Mouse (Mus musculus) heart, embryonic 14.5 days (tissue): Measurements from ENCODE around the gene Rdh16f1. TPM values are rescaled to one million over a fixed set of nuclear protein-coding genes. Genes with fewer than 3 reads are reported as not detected.
"Not testable (repeated sequence)": the region's sequence is repeated elsewhere in the genome, so short reads cannot be mapped to it uniquely, and the experiment has no call there.

Experiments used
- ATAC-seq: fragments of 200-750 bp; cut with Nextera tagmentation; 2 replicates; pipeline ENCODE4 v1.8.0; 2017; ENCODE audit warnings: low read depth, moderate TSS enrichment; ENCODE audit not compliant: insufficient number of reproducible peaks, insufficient read depth, low FRiP score
- H3K27ac ChIP-seq, 2 experiments: fragments of 200-500 bp in 1 of 2; fragments of 300-500 bp in 1 of 2; sonication (generic) in 1 of 2; replicated peaks in 1 of 2; 2 replicates each; pipeline ENCODE4 v1.5.1; 2012 to 2014; ENCODE audit warnings: low read depth in 2 of 2, low read length in 2 of 2, control low read depth in 1 of 2, mild to moderate bottlenecking in 1 of 2, mixed read lengths in 1 of 2; ENCODE audit not compliant: control insufficient read depth in 1 of 2, insufficient read depth in 1 of 2
- H3K27me3 ChIP-seq: fragments of 300-500 bp; sonication (generic); 2 replicates; pipeline ENCODE4 v1.6.1; 2014; ENCODE audit warnings: mild to moderate bottlenecking, low read length, control low read depth; ENCODE audit not compliant: control insufficient read depth, insufficient read depth
- H3K36me3 ChIP-seq: fragments of 300-500 bp; sonication (generic); 2 replicates; pipeline ENCODE4 v1.6.1; 2014; ENCODE audit warnings: mild to moderate bottlenecking, control low read depth, low read length, mixed read lengths; ENCODE audit not compliant: control insufficient read depth, insufficient read depth
- H3K4me1 ChIP-seq, 2 experiments: fragments of 200-500 bp in 1 of 2; fragments of 300-500 bp in 1 of 2; sonication (generic) in 1 of 2; 2 replicates each; pipeline ENCODE4 v1.6.1; 2012 to 2014; ENCODE audit warnings: low read length in 2 of 2, control low read depth in 1 of 2, mixed read lengths in 1 of 2; ENCODE audit not compliant: control insufficient read depth in 2 of 2, insufficient read depth in 2 of 2
- H3K4me2 ChIP-seq: fragments of 300-500 bp; sonication (generic); 2 replicates; pipeline ENCODE4 v1.6.1; 2014; ENCODE audit warnings: mild to moderate bottlenecking, low read length
- H3K4me3 ChIP-seq, 2 experiments: fragments of 200-500 bp in 1 of 2; fragments of 300-500 bp in 1 of 2; sonication (generic) in 1 of 2; 2 replicates each; pipeline ENCODE4 v1.5.1; 2012 to 2014; ENCODE audit warnings: low read length in 2 of 2, mild to moderate bottlenecking in 2 of 2, control low read depth in 1 of 2, low read depth in 1 of 2, moderate library complexity in 1 of 2; ENCODE audit not compliant: control insufficient read depth in 1 of 2, insufficient read depth in 1 of 2
- H3K9ac ChIP-seq: fragments of 300-500 bp; sonication (generic); 2 replicates; pipeline ENCODE4 v1.6.1; 2014; ENCODE audit warnings: mild to moderate bottlenecking, low read length
- H3K9me3 ChIP-seq: fragments of 300-500 bp; sonication (generic); 2 replicates; pipeline ENCODE4 v1.6.1; 2016; ENCODE audit warnings: low read length, control low read depth; ENCODE audit not compliant: control insufficient read depth
- WGBS: fragments of 180-500 bp; shearing (Covaris S2); extraction: QIAGEN DNeasy Blood & Tissue Kit; methylation state at CpG from one replicate; pipeline ENCODE4 v1.1.7; 2014; 5-methylcytosine and 5-hydroxymethylcytosine counted together
- polyA plus RNA-seq: library from polyadenylated mRNA; unstranded; fragments of >200 nt; fragmentation: Nextera tagmentation; extraction: Ambion mirVana; gene quantifications from 2 replicates; pipeline ENCODE4 v1.2.1, GENCODE M21; 2014

Gene Rdh16f1
- polyA plus RNA-seq, 1 experiment from 2014 or later, result not detected

- ATAC-seq, result no peak
- Histone ChIP-seq H3K27ac (no peak overlapping the region), H3K27me3 (no peaks in the 10 kb centered on the region), H3K36me3 (no peaks in the 10 kb centered on the region), H3K4me1 (no peaks in the 10 kb centered on the region), H3K9me3 (no peaks in the 10 kb centered on the region), H3K4me2 (no peak overlapping the region), H3K4me3 (no peak overlapping the region), H3K9ac (no peak overlapping the region)
- 68% methylated on average over 7 of the region's 7 CpGs for WGBS
These were observed 44.8 kb downstream of the Rdh16f1 start for GRCm38 (mm10) chr10:127804416-127804815.

- Histone ChIP-seq H3K27ac (no peak overlapping the region), H3K27me3 (no peaks in the 10 kb centered on the region), H3K4me2 (no peak overlapping the region), H3K4me1 (no peaks in the 10 kb centered on the region), H3K36me3 (no peaks in the 10 kb centered on the region), H3K9ac (no peak overlapping the region), H3K9me3 (peaks cover 2% of the 10 kb centered on the region; the same call in 1 of the 2 replicates), H3K4me3 (no peak overlapping the region)
- ATAC-seq, result no peak
These were observed 56.3 kb downstream of the Rdh16f1 start for GRCm38 (mm10) chr10:127815888-127816287.

GRCm38 (mm10) chr10:127817268-127817910 is 57.8 kb downstream of the Rdh16f1 start:
- not testable (repeated sequence) for H3K27ac ChIP-seq, H3K4me1 ChIP-seq, H3K4me3 ChIP-seq, H3K9ac ChIP-seq, H3K9me3 ChIP-seq, H3K27me3 ChIP-seq, H3K36me3 ChIP-seq, ATAC-seq, H3K4me2 ChIP-seq
- WGBS, result 69% methylated on average over 4 of the region's 4 CpGs

- H3K4me1 ChIP-seq, ATAC-seq, H3K9me3 ChIP-seq: not testable (repeated sequence)
These were observed 62.2 kb downstream of the Rdh16f1 start for GRCm38 (mm10) chr10:127821806-127822205.

GRCm38 (mm10) chr10:127825386-127825785 is 65.8 kb downstream of the Rdh16f1 start:
- H3K4me1 ChIP-seq, result no peaks in the 10 kb centered on the region
- H3K36me3 ChIP-seq, result no peaks in the 10 kb centered on the region
- 74% methylated on average over 6 of the region's 6 CpGs for WGBS
- no peak overlapping the region for H3K4me2 ChIP-seq
- no peak overlapping the region for H3K27ac ChIP-seq
- H3K9ac ChIP-seq, result no peak overlapping the region
- H3K27me3 ChIP-seq, result no peaks in the 10 kb centered on the region
- no peak overlapping the region for H3K4me3 ChIP-seq
- no peak for ATAC-seq
- H3K9me3 ChIP-seq, result peaks cover 6% of the 10 kb centered on the region; the same call in 1 of the 2 replicates

More at GRCm38 (mm10) chr10:127821806-127822205, 62.2 kb downstream of the Rdh16f1 start:
- not testable (repeated sequence) for H3K36me3 ChIP-seq, H3K4me2 ChIP-seq, H3K27me3 ChIP-seq, H3K4me3 ChIP-seq, H3K27ac ChIP-seq, H3K9ac ChIP-seq
- WGBS, result 72% methylated on average over 2 of the region's 2 CpGs

- H3K4me1 ChIP-seq, result no peaks in the 10 kb centered on the region
- no peak overlapping the region for H3K27ac ChIP-seq
- 65% methylated on average over 3 of the region's 3 CpGs for WGBS
- no peak for ATAC-seq
- 0 out of 2 replicates have a peak, but pooled peaks cover 2% of the 10 kb centered on the region for H3K9me3 ChIP-seq
- H3K36me3 ChIP-seq, result no peaks in the 10 kb centered on the region
- H3K27me3 ChIP-seq, result no peaks in the 10 kb centered on the region
- H3K4me3 ChIP-seq, result no peak overlapping the region
- H3K4me2 ChIP-seq, result no peak overlapping the region
- H3K9ac ChIP-seq, result no peak overlapping the region
These were observed 69.5 kb downstream of the Rdh16f1 start for GRCm38 (mm10) chr10:127829121-127829520.

GRCm38 (mm10) chr10:127834186-127834585 is 74.6 kb downstream of the Rdh16f1 start:
- 86% methylated on average over 1 of the region's 1 CpGs for WGBS
- H3K4me2 ChIP-seq, H3K4me3 ChIP-seq, H3K27ac ChIP-seq, H3K27me3 ChIP-seq, ATAC-seq, H3K9me3 ChIP-seq, H3K4me1 ChIP-seq, H3K36me3 ChIP-seq, H3K9ac ChIP-seq: not testable (repeated sequence)

- no peaks in the 10 kb centered on the region for H3K27me3 ChIP-seq
- WGBS, result 67% methylated on average over 5 of the region's 5 CpGs
- H3K4me1 ChIP-seq, result no peaks in the 10 kb centered on the region
- no peak overlapping the region for H3K4me2 ChIP-seq
- no peaks in the 10 kb centered on the region for H3K36me3 ChIP-seq
- no peak overlapping the region for H3K9ac ChIP-seq
- H3K9me3 ChIP-seq, result no peaks in the 10 kb centered on the region
- H3K27ac ChIP-seq, result no peak overlapping the region
- no peak for ATAC-seq
- H3K4me3 ChIP-seq, result no peak overlapping the region
These were observed 75.7 kb downstream of the Rdh16f1 start for GRCm38 (mm10) chr10:127835292-127835691.
